Comparison of ENCODE assay signal across 8 mouse cellular contexts in genomic region chr7:19327128-19327527, GRCm38 (mm10). TPM values are rescaled to one million over a fixed set of nuclear protein-coding genes. Genes with fewer than 3 reads are reported as not detected.
DNase-seq lines count a peak whose midpoint lies in the region; ATAC-seq and TF ChIP-seq lines count a peak whose summit lies in the region.

No protein-coding gene starts in this region.

- intact Hi-C loops in heart, postnatal 25 days (cut with DNase I): no loop called here

- WGBS in forebrain, embryonic 16.5 days: 0% methylated on average over 22 of the region's 22 CpGs
- WGBS in lung, embryonic 15.5 days: 1% methylated on average over 22 of the region's 22 CpGs

- H3K27me3 ChIP-seq in forebrain, embryonic 16.5 days (replicated peaks; ENCODE audit: control insufficient read depth, insufficient read depth, low read length): no peaks in the 10 kb centered on the region
- H3K27me3 ChIP-seq in lung, embryonic 15.5 days: peaks cover 6% of the 10 kb centered on the region; the same call in 1 of the 2 replicates

- H3K4me3 ChIP-seq in ES-E14 (ENCODE audit: insufficient read depth in 1 of 2, low read depth in 1 of 2, low read length in 2 of 2, poor library complexity in 1 of 2, severe bottlenecking in 1 of 2): peak overlapping the region; percentile 4 to 44; a peak in 3 of 4 replicates
- peak overlapping the region; percentile 46 for H3K4me3 ChIP-seq in forebrain, embryonic 16.5 days (replicated peaks; ENCODE audit: low read length)
- peak overlapping the region; percentile 48 for H3K4me3 ChIP-seq in layer of hippocampus, adult 2 months
- peak overlapping the region; percentile 35 for H3K4me3 ChIP-seq in lung, embryonic 15.5 days

- peaks cover under 1 to 10% of the 10 kb centered on the region in 2 experiments; a peak in 2 of 4 replicates for H3K4me1 ChIP-seq in ES-E14 (ENCODE audit: control insufficient read depth in 2 of 2, insufficient read depth in 2 of 2, low read length in 2 of 2, poor library complexity in 1 of 2)
- H3K4me1 ChIP-seq in forebrain, embryonic 16.5 days (replicated peaks; ENCODE audit: control insufficient read depth, insufficient read depth, low read length): peaks cover 14% of the 10 kb centered on the region
- peaks cover 23% of the 10 kb centered on the region for H3K4me1 ChIP-seq in lung, embryonic 15.5 days

- no peaks in the 10 kb centered on the region for H3K9me3 ChIP-seq in ES-E14 (ENCODE audit: control insufficient read depth, insufficient read depth, low read depth, low read length)
- no peaks in the 10 kb centered on the region for H3K9me3 ChIP-seq in forebrain, embryonic 16.5 days (ENCODE audit: control insufficient read depth, low read length)
- no peaks in the 10 kb centered on the region for H3K9me3 ChIP-seq in lung, embryonic 15.5 days

- H3K27ac ChIP-seq in ES-E14 (ENCODE audit: insufficient read depth, low read depth, low read length, poor library complexity, severe bottlenecking): no peak overlapping the region
- H3K27ac ChIP-seq in forebrain, embryonic 16.5 days (ENCODE audit: low read length): no peak overlapping the region
- peak overlapping the region; percentile 96 for H3K27ac ChIP-seq in layer of hippocampus, adult 2 months
- peak overlapping the region; percentile 77 for H3K27ac ChIP-seq in lung, embryonic 15.5 days

- peak; percentile 78 for DNase-seq in ES-E14 (ENCODE audit: low read depth, low spot score)
- peak; percentile 87 for DNase-seq in cerebellum, adult 11-12 months
- peak; percentile 95 for DNase-seq in heart, postnatal 25 days (ENCODE audit: low spot score)
- DNase-seq in layer of hippocampus, adult 2 months (ENCODE audit: low spot score in 2 of 2): peak; percentile 82 to 89
- peak; percentile 55 for DNase-seq in ovary, postnatal 10 days (ENCODE audit: low spot score)
- DNase-seq in yolk sac, embryonic 10.5 days (ENCODE audit: low spot score): peak; percentile 83

- H3K4me2 ChIP-seq in forebrain, embryonic 16.5 days (ENCODE audit: low read length): peak overlapping the region; percentile 64
- H3K4me2 ChIP-seq in lung, embryonic 15.5 days: peak overlapping the region; percentile 73

- no peak for TF ChIP-seq CTCF in layer of hippocampus, adult 2 months (conservative IDR thresholded peaks at IDR 0.05)

- peak overlapping the region; percentile 33 for H3K9ac ChIP-seq in ES-E14 (ENCODE audit: insufficient read depth, low read depth, low read length, poor library complexity, severe bottlenecking)
- peak overlapping the region; percentile 53 for H3K9ac ChIP-seq in forebrain, embryonic 16.5 days (replicated peaks; ENCODE audit: low read depth, low read length)
- H3K9ac ChIP-seq in lung, embryonic 15.5 days: peak overlapping the region; percentile 27

- ATAC-seq in forebrain, embryonic 16.5 days: peak; percentile 60
- ATAC-seq in lung, embryonic 15.5 days (ENCODE audit: borderline replicate concordance, extremely low read depth, low FRiP score, low TSS enrichment): peak; percentile 81

- no peaks in the 10 kb centered on the region for H3K36me3 ChIP-seq in ES-E14 (ENCODE audit: control insufficient read depth, insufficient read depth, low read length, poor library complexity, severe bottlenecking)
- H3K36me3 ChIP-seq in forebrain, embryonic 16.5 days (ENCODE audit: control insufficient read depth, insufficient read depth): no peaks in the 10 kb centered on the region
- no peaks in the 10 kb centered on the region for H3K36me3 ChIP-seq in lung, embryonic 15.5 days

- in situ Hi-C loops in ES-E14 (cut with MboI; ENCODE audit: low sequenced_read_pairs in 2 of 2, unreplicated experiment in 2 of 2): no loop called here

TF ChIP-seq in ES-E14, 5 proteins besides CTCF, POLR2A, EP300 and RAD21:
- TF ChIP-seq CHD2 (IDR thresholded peaks at IDR 0.05; ENCODE audit: low read depth, low read length): no peak
- no peak for TF ChIP-seq ZC3H11A (IDR thresholded peaks at IDR 0.05; ENCODE audit: borderline replicate concordance, low read depth, low read length)
- no peak for TF ChIP-seq MAFK (IDR thresholded peaks at IDR 0.05; ENCODE audit: insufficient read depth, low read depth, low read length)
- no peak for TF ChIP-seq ZNF384 (IDR thresholded peaks at IDR 0.05; ENCODE audit: low read depth, low read length)
- no peak for TF ChIP-seq HCFC1 (IDR thresholded peaks at IDR 0.05; ENCODE audit: borderline replicate concordance, insufficient read depth, low read length)
TF ChIP-seq in ES-E14: peak in this region for 0.

RNA-seq across cellular contexts. Expression of gene Fosb, which starts 17.3 kb away (rescaled TPM):
- 5.8 and 6.3 TPM in 2 replicates for total RNA-seq in ES-E14 (2012; rRNA removed)
- 0.05 and 0.10 TPM in 2 replicates for polyA plus RNA-seq in forebrain, embryonic 16.5 days (2015; fragmentation: Nextera tagmentation; extraction: Ambion mirVana)
- under 1 TPM; 0.59 to 0.81 TPM for total RNA-seq in heart, postnatal 25 days (2021)
- total RNA-seq in layer of hippocampus, adult 2 months (2021): 10 to 100 TPM; 12.8 to 14.1 TPM
- polyA plus RNA-seq in lung, embryonic 15.5 days (2015; fragmentation: Nextera tagmentation; extraction: Ambion mirVana): 0.24 and 0.26 TPM in 2 replicates

RNA-seq across cellular contexts. Expression of gene Ercc1, which starts 17.4 kb away (rescaled TPM):
- 48.0 and 53.2 TPM in 2 replicates for total RNA-seq in ES-E14 (2012; rRNA removed)
- polyA plus RNA-seq in forebrain, embryonic 16.5 days (2015; fragmentation: Nextera tagmentation; extraction: Ambion mirVana): 79.3 and 85.9 TPM in 2 replicates
- total RNA-seq in heart, postnatal 25 days (2021): 10 to 100 TPM; 40.7 to 45.1 TPM
- total RNA-seq in layer of hippocampus, adult 2 months (2021): 10 to 100 TPM; 51.7 to 51.9 TPM
- 86.4 and 88.6 TPM in 2 replicates for polyA plus RNA-seq in lung, embryonic 15.5 days (2015; fragmentation: Nextera tagmentation; extraction: Ambion mirVana)

RNA-seq across cellular contexts. Expression of gene Cd3eap, which starts 32.2 kb away (rescaled TPM):
- total RNA-seq in ES-E14 (2012; rRNA removed): 18.3 and 26.7 TPM in 2 replicates
- 23.1 and 26.4 TPM in 2 replicates for polyA plus RNA-seq in forebrain, embryonic 16.5 days (2015; fragmentation: Nextera tagmentation; extraction: Ambion mirVana)
- total RNA-seq in heart, postnatal 25 days (2021): 1 to 10 TPM; 9.1 to 9.7 TPM
- total RNA-seq in layer of hippocampus, adult 2 months (2021): 10 to 100 TPM; 18.1 to 19.5 TPM
- 20.1 and 21.7 TPM in 2 replicates for polyA plus RNA-seq in lung, embryonic 15.5 days (2015; fragmentation: Nextera tagmentation; extraction: Ambion mirVana)

RNA-seq across cellular contexts. Expression of gene Ppp1r13l, which starts 32.4 kb away (rescaled TPM):
- 5.3 and 7.4 TPM in 2 replicates for total RNA-seq in ES-E14 (2012; rRNA removed)
- 3.0 and 3.6 TPM in 2 replicates for polyA plus RNA-seq in forebrain, embryonic 16.5 days (2015; fragmentation: Nextera tagmentation; extraction: Ambion mirVana)
- 10 to 100 TPM; 36.5 to 40.5 TPM for total RNA-seq in heart, postnatal 25 days (2021)
- total RNA-seq in layer of hippocampus, adult 2 months (2021): 1 to 10 TPM; 6.1 to 6.9 TPM
- polyA plus RNA-seq in lung, embryonic 15.5 days (2015; fragmentation: Nextera tagmentation; extraction: Ambion mirVana): 6.3 and 6.8 TPM in 2 replicates

RNA-seq across cellular contexts. Expression of gene Rtn2, which starts 44.7 kb away (rescaled TPM):
- total RNA-seq in ES-E14 (2012; rRNA removed): 9.9 and 10.8 TPM in 2 replicates
- 127 and 128 TPM in 2 replicates for polyA plus RNA-seq in forebrain, embryonic 16.5 days (2015; fragmentation: Nextera tagmentation; extraction: Ambion mirVana)
- total RNA-seq in heart, postnatal 25 days (2021): 100 to 1,000 TPM; 124 to 136 TPM
- 10 to 100 TPM; 90.3 to 92.7 TPM for total RNA-seq in layer of hippocampus, adult 2 months (2021)
- 10.6 and 11.4 TPM in 2 replicates for polyA plus RNA-seq in lung, embryonic 15.5 days (2015; fragmentation: Nextera tagmentation; extraction: Ambion mirVana)

Comparison
In these comparisons a context has a peak if more than half of its experiments do, and no peak if none do; other contexts are left out.
1. H3K27ac ChIP-seq: peak in layer of hippocampus, adult 2 months (single experiment) and lung, embryonic 15.5 days (single experiment); none in ES-E14 (single experiment) and forebrain, embryonic 16.5 days (single experiment).
2. Peak in every context shown above with its lines, with median percentiles within 50 percentile points of each other: DNase-seq, H3K4me3 ChIP-seq and H3K9ac ChIP-seq.